Mouse (Mus musculus) limb, embryonic 11.5 days (tissue): ENCODE measurements around the gene Ntm. TPM values are rescaled to one million over a fixed set of nuclear protein-coding genes. Genes with fewer than 3 reads are reported as not detected.

Experiments
- ATAC-seq: fragments of 200-750 bp; cut with Nextera tagmentation; 2 replicates; pipeline ENCODE4 v1.8.0; 2017; ENCODE audit warnings: low read depth; ENCODE audit not compliant: insufficient number of reproducible peaks, low FRiP score, low TSS enrichment
- DNase-seq: peaks from one replicate; pipeline ENCODE4 v3.0.0-alpha.2; 2015; ENCODE audit warnings: low spot score
- H3K27ac ChIP-seq: fragments of 300-500 bp; sonication (generic); replicated peaks from 2 replicates; pipeline ENCODE4 v1.5.1; 2014; ENCODE audit warnings: low read depth, mild to moderate bottlenecking, low read length
- H3K27me3 ChIP-seq: fragments of 300-500 bp; sonication (generic); 2 replicates; pipeline ENCODE4 v1.6.1; 2014; ENCODE audit warnings: mild to moderate bottlenecking, low read length, mixed read lengths; ENCODE audit not compliant: control insufficient read depth, insufficient read depth
- H3K36me3 ChIP-seq: fragments of 300-500 bp; sonication (generic); 2 replicates; pipeline ENCODE4 v1.6.1; 2014; ENCODE audit warnings: mild to moderate bottlenecking, low read length, moderate library complexity, mixed read lengths; ENCODE audit not compliant: control insufficient read depth, insufficient read depth
- H3K4me1 ChIP-seq: fragments of 300-500 bp; sonication (generic); 2 replicates; pipeline ENCODE4 v1.6.1; 2014; ENCODE audit warnings: low read length, mixed read lengths; ENCODE audit not compliant: control insufficient read depth, insufficient read depth
- H3K4me2 ChIP-seq: fragments of 300-500 bp; sonication (generic); 2 replicates; pipeline ENCODE4 v1.6.1; 2014; ENCODE audit warnings: low read depth, mild to moderate bottlenecking, moderate library complexity; ENCODE audit not compliant: severe bottlenecking
- H3K4me3 ChIP-seq: fragments of 300-500 bp; sonication (generic); 2 replicates; pipeline ENCODE4 v1.5.1; 2014; ENCODE audit warnings: low read depth, low read length
- H3K9ac ChIP-seq: fragments of 300-500 bp; sonication (generic); 2 replicates; pipeline ENCODE4 v1.6.1; 2014; ENCODE audit warnings: mild to moderate bottlenecking, low read length
- H3K9me3 ChIP-seq: fragments of 300-500 bp; sonication (generic); 2 replicates; pipeline ENCODE4 v1.6.1; 2016; ENCODE audit warnings: low read length; ENCODE audit not compliant: control insufficient read depth
- WGBS: fragments of 180-500 bp; shearing (Covaris S2); extraction: QIAGEN DNeasy Blood & Tissue Kit; methylation state at CpG from one replicate; pipeline ENCODE4 v1.1.7; 2014; 5-methylcytosine and 5-hydroxymethylcytosine counted together
- polyA plus RNA-seq: library from polyadenylated mRNA; unstranded; fragments of >200 nt; fragmentation: Nextera tagmentation; extraction: Ambion mirVana; gene quantifications from 2 replicates; pipeline ENCODE4 v1.2.1, GENCODE M21; 2014

Gene Ntm
- polyA plus RNA-seq, 1 experiment from 2014 or later = 16.2 TPM

GRCm38 (mm10) chr9:29779739-29780138 is 183.2 kb downstream of the Ntm start:
- WGBS = 79% methylated on average over 7 of the region's 7 CpGs
- ATAC-seq = no peak
- no peaks in the 10 kb centered on the region for H3K9me3 ChIP-seq
- H3K36me3 ChIP-seq = no peaks in the 10 kb centered on the region
- no peak overlapping the region for H3K4me3 ChIP-seq
- H3K4me2 ChIP-seq = no peak overlapping the region
- no peak overlapping the region for H3K9ac ChIP-seq
- no peak overlapping the region for H3K27ac ChIP-seq
- no peak for DNase-seq
- H3K27me3 ChIP-seq = no peaks in the 10 kb centered on the region
- no peaks in the 10 kb centered on the region for H3K4me1 ChIP-seq

DNA sequence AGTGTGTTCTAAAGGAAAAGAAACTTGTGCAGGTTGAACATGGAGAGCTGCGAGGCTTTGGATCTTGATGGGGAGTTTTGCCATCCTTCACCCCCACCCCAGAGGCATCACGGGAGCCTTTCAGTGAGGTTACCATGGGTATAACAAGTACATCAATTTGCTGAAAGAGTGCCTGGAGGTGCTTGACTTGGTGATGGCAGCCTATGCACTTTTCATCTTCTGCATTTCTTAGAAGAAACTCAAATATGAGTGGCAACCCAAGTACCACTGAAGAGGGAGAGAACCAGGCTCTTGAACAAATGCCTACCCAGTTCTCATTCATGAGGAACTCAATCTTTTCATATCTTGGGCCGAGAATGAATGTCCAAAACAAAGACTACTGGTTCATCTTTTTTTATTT is 186.0 kb downstream of the Ntm start:
- Histone ChIP-seq H3K27ac (no peak overlapping the region), H3K36me3 (no peaks in the 10 kb centered on the region), H3K9ac (no peak overlapping the region), H3K4me1 (0 out of 2 replicates have a peak, but pooled peaks cover 3% of the 10 kb centered on the region), H3K4me2 (no peak overlapping the region), H3K27me3 (no peaks in the 10 kb centered on the region), H3K4me3 (no peak overlapping the region), H3K9me3 (no peaks in the 10 kb centered on the region)
- ATAC-seq (no peak), DNase-seq (no peak)
- WGBS = 90% methylated on average over 3 of the region's 3 CpGs

DNA sequence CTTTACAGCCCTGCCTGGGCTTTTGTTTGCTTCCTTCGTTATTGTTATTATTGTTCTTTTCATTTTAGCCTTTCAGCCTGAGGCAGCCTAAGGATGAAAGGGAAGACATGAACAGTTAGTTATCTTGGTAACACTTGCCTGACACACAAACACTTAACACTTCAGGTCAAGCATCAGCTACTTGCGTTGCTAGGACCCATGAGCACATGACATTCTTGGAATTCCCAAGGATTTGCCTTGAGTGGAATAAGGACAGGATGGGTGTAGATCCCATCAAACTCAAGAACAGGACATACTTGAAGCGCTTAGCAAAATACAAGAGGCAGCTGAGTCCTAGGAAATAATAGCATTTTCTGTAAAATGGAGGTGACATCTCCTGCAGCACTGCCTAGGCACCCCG is 186.4 kb downstream of the Ntm start:
- Histone ChIP-seq H3K27me3 (no peaks in the 10 kb centered on the region), H3K27ac (no peak overlapping the region), H3K4me2 (no peak overlapping the region), H3K9me3 (no peaks in the 10 kb centered on the region), H3K4me3 (no peak overlapping the region), H3K9ac (no peak overlapping the region), H3K36me3 (no peaks in the 10 kb centered on the region), H3K4me1 (0 out of 2 replicates have a peak, but pooled peaks cover 3% of the 10 kb centered on the region)
- ATAC-seq = no peak
- no peak for DNase-seq
- 81% methylated on average over 4 of the region's 4 CpGs for WGBS

GRCm38 (mm10) chr9:29776030-29776429 is 186.9 kb downstream of the Ntm start:
- H3K9me3 ChIP-seq = no peaks in the 10 kb centered on the region
- 89% methylated on average over 4 of the region's 4 CpGs for WGBS

DNA sequence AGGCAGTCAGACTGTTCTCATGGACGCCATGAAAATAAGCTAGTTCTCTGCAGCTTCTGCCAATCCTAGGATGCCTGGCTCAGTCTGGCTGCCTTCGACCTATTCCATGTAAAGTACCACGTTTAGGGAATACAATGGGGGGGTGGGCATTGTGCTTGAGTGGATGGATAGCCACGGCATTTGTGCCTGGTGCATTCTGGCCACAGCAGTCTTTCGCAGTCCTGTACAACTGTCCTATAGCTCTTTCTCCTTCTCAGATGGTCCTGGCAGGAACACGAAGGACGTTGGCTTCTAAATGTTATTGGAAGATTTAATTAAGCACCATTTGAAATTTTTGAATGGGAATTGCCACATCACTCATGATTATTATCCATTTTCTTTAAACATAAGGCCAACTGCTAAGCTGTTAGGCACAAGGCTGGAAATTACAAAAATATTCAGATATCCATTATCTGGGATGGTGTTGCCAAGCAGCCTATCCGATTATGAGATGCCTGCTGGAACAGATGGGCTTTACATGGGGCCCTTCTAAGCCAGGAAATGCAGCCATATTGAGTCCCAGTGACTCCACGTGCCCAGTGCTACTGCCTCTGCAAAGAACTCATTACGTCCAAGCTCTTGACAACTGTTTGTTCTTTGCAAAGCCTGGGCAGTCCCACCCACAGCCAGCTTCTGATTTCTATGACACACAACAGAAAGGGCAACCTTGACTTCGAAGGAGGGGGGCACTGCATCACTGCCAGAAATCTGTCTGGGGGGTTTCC is 190.1 kb downstream of the Ntm start:
- no peak for DNase-seq
- 75% methylated on average over 11 of the region's 11 CpGs for WGBS
- Histone ChIP-seq H3K4me2 (no peak overlapping the region), H3K27me3 (no peaks in the 10 kb centered on the region), H3K36me3 (no peaks in the 10 kb centered on the region), H3K27ac (no peak overlapping the region), H3K9ac (no peak overlapping the region), H3K4me3 (no peak overlapping the region), H3K4me1 (0 out of 2 replicates have a peak, but pooled peaks cover 3% of the 10 kb centered on the region), H3K9me3 (no peaks in the 10 kb centered on the region)
- no peak for ATAC-seq

More at GRCm38 (mm10) chr9:29776030-29776429, 186.9 kb downstream of the Ntm start:
- Histone ChIP-seq H3K4me2 (no peak overlapping the region), H3K4me3 (no peak overlapping the region), H3K4me1 (0 out of 2 replicates have a peak, but pooled peaks cover 3% of the 10 kb centered on the region), H3K27ac (no peak overlapping the region), H3K9ac (no peak overlapping the region), H3K36me3 (no peaks in the 10 kb centered on the region), H3K27me3 (no peaks in the 10 kb centered on the region)
- no peak for ATAC-seq
- DNase-seq = no peak

DNA sequence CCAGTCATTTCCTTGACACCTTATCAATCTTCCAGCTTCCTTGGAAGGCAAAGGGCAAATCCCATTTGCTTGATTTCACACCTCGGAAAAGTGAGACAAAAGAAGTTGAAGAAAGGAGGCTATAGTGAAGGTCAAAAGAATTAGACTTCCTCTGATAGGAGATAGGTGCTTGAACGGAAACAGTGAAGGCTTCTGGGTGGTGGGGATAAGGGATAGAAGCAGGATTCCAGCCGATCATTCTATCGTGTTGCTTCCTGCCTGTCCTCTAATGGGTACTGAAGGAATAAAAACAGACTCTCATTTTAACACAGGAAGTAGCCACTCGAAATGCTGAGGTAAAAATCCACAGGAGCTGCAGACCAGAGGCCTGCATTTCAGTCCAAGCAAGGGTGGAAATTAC is 191.1 kb downstream of the Ntm start:
- Histone ChIP-seq H3K4me1 (0 out of 2 replicates have a peak, but pooled peaks cover 3% of the 10 kb centered on the region), H3K4me2 (no peak overlapping the region), H3K27ac (no peak overlapping the region), H3K4me3 (no peak overlapping the region), H3K9me3 (no peaks in the 10 kb centered on the region), H3K36me3 (no peaks in the 10 kb centered on the region), H3K9ac (no peak overlapping the region), H3K27me3 (no peaks in the 10 kb centered on the region)
- DNase-seq (no peak), ATAC-seq (no peak)
- whole genome bisulfite sequencing = 15% methylated on average over 5 of the region's 5 CpGs

GRCm38 (mm10) chr9:29771071-29771785 is 191.7 kb downstream of the Ntm start:
- Histone ChIP-seq H3K4me2 (no peak overlapping the region), H3K9me3 (no peaks in the 10 kb centered on the region), H3K4me3 (no peak overlapping the region), H3K27ac (no peak overlapping the region), H3K9ac (no peak overlapping the region), H3K4me1 (0 out of 2 replicates have a peak, but pooled peaks cover 3% of the 10 kb centered on the region), H3K27me3 (no peaks in the 10 kb centered on the region), H3K36me3 (no peaks in the 10 kb centered on the region)
- DNase-seq (no peak), ATAC-seq (no peak)
- 73% methylated on average over 23 of the region's 23 CpGs for WGBS

DNA sequence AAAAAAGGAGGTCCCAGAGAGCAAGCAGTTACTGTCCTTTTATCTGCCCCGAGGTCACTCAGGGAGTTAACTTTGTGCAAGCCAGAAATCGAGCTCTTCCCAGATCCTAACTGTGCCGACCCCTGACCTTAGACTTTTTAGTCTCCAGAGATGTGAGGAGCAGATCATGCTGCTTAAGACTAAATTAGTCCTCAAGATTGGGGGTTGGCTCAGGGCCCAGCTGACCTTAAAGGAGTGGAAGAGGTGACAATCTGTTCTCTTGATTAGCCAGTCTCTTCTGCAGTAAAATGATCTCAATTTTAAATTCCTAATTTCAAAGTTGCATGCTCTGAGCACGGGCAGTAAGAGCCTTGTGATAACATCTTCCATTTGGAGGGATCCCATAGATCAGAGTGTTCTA is 193.6 kb downstream of the Ntm start:
- Histone ChIP-seq H3K4me1 (0 out of 2 replicates have a peak, but pooled peaks cover 3% of the 10 kb centered on the region), H3K27ac (no peak overlapping the region), H3K4me2 (no peak overlapping the region), H3K9me3 (no peaks in the 10 kb centered on the region), H3K36me3 (no peaks in the 10 kb centered on the region), H3K4me3 (no peak overlapping the region), H3K9ac (no peak overlapping the region), H3K27me3 (no peaks in the 10 kb centered on the region)
- 26% methylated on average over 4 of the region's 4 CpGs for WGBS
- DNase-seq (no peak), ATAC-seq (no peak)
